Mouse (Mus musculus): ENCODE results near the gene Parp8. TPM values are rescaled to one million over a fixed set of nuclear protein-coding genes. Genes with fewer than 3 reads are reported as not detected.

The Parp8 gene
- polyA plus RNA-seq, 2 experiments: 2.0 to 3.2 TPM

DNA sequence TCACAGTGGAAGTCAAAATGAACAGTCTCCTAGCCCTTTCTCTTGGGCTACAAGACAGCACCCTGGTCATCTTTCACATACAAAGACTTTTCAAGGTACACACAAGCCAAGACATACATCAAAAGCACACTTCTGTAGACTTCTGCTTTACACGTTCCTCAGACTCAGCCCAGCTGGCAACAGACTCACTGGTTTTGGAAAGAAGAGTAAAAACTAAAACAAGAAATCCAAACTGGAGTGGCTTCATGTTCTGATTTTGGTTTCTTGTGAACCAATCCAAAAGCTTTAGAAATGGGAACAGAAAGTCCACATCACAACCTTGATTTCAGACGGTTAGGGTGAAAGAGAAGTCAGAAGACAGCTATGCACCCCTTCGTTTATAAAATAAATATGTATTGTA is 67.8 kb downstream of the Parp8 start:
- no peak for ATAC-seq (ENCODE audit: insufficient read depth)
- no peaks in the 10 kb centered on the region for H3K9me3 ChIP-seq (ENCODE audit: control insufficient read depth, low read length)
- H3K36me3 ChIP-seq (replicated peaks; ENCODE audit: control insufficient read depth, insufficient read depth, low read depth): no peaks in the 10 kb centered on the region
- no peak overlapping the region for H3K27ac ChIP-seq
- no peak overlapping the region for H3K4me2 ChIP-seq (ENCODE audit: low read depth)
- H3K4me3 ChIP-seq (ENCODE audit: insufficient read depth in 1 of 2, low read depth in 2 of 2, low read length in 2 of 2): no peak overlapping the region
- H3K4me1 ChIP-seq (replicated peaks; ENCODE audit: control insufficient read depth in 2 of 2, insufficient read depth in 2 of 2, low read length in 1 of 2): no peaks in the 10 kb centered on the region
- TF ChIP-seq EP300 (IDR thresholded peaks at IDR 0.05; ENCODE audit: low read depth): no peak
- no peak for TF ChIP-seq CTCF (IDR thresholded peaks at IDR 0.05; ENCODE audit: low read depth)
- 47% methylated on average over 3 of the region's 3 CpGs for WGBS (ENCODE audit: insufficient replicate concordance)
- no peak overlapping the region for H3K9ac ChIP-seq (replicated peaks)
- DNase-seq (ENCODE audit: low read depth in 3 of 3, low spot score in 3 of 3): no peak
- H3K27me3 ChIP-seq (ENCODE audit: control insufficient read depth, insufficient read depth, low read length): no peaks in the 10 kb centered on the region

DNA sequence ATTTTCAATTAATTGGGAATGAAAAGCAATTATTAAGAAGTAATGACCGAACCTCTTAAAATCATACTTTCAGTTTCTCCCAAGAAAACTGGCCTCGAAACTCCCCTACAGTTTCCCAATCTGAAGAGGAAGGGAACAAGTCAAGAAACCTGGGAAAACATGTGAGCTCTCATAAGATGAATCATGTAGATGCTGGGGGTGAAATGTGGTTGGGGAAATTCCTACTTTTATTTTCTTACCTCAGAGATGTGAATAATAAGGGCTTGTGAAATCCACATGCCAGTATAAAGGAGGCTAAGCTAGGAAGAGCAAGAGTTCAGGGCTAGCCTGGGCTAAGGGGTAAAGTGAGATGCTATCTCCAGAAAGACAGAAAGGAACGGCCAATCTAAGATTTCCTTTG is 74.0 kb downstream of the Parp8 start:
- Histone ChIP-seq H3K4me2 (ENCODE audit: low read depth) (no peak overlapping the region), H3K4me3 (ENCODE audit: insufficient read depth in 1 of 2, low read depth in 2 of 2, low read length in 2 of 2) (no peak overlapping the region), H3K9ac (replicated peaks) (no peak overlapping the region), H3K27me3 (ENCODE audit: control insufficient read depth, insufficient read depth, low read length) (no peaks in the 10 kb centered on the region), H3K36me3 (replicated peaks; ENCODE audit: control insufficient read depth, insufficient read depth, low read depth) (no peaks in the 10 kb centered on the region), H3K27ac (no peak overlapping the region), H3K4me1 (replicated peaks; ENCODE audit: control insufficient read depth in 2 of 2, insufficient read depth in 2 of 2, low read length in 1 of 2) (no peaks in the 10 kb centered on the region), H3K9me3 (ENCODE audit: control insufficient read depth, low read length) (no peaks in the 10 kb centered on the region)
- 68% methylated on average over 3 of the region's 3 CpGs for WGBS (ENCODE audit: insufficient replicate concordance)
- TF ChIP-seq CTCF (IDR thresholded peaks at IDR 0.05; ENCODE audit: low read depth) (no peak), EP300 (IDR thresholded peaks at IDR 0.05; ENCODE audit: low read depth) (no peak)
- DNase-seq (ENCODE audit: low read depth in 3 of 3, low spot score in 3 of 3) (no peak), ATAC-seq (ENCODE audit: insufficient read depth) (no peak)

DNA sequence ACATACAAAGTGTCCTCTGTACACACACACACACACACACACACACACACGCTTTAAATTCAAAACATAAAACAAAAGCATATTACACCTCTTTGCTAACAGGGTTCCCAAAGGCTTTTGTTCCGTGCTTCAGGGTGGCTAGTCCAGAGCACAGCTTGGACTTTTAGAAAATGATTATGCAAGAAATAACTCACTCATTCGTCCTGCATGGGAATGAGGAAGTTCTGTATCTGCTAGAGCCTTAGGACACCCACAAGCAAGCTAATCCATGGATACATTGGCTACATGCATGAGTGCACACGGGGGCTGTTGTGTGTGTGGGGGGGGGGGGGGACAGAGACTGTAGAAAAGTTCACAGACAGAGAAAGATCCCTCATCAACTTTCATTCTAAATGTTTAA is 75.8 kb downstream of the Parp8 start:
- Histone ChIP-seq H3K4me1 (replicated peaks; ENCODE audit: control insufficient read depth in 2 of 2, insufficient read depth in 2 of 2, low read length in 1 of 2) (no peaks in the 10 kb centered on the region), H3K27me3 (ENCODE audit: control insufficient read depth, insufficient read depth, low read length) (no peaks in the 10 kb centered on the region), H3K4me2 (ENCODE audit: low read depth) (no peak overlapping the region), H3K27ac (no peak overlapping the region), H3K4me3 (ENCODE audit: insufficient read depth in 1 of 2, low read depth in 2 of 2, low read length in 2 of 2) (no peak overlapping the region), H3K9ac (replicated peaks) (no peak overlapping the region), H3K9me3 (ENCODE audit: control insufficient read depth, low read length) (no peaks in the 10 kb centered on the region), H3K36me3 (replicated peaks; ENCODE audit: control insufficient read depth, insufficient read depth, low read depth) (no peaks in the 10 kb centered on the region)
- WGBS (ENCODE audit: insufficient replicate concordance): 27% methylated on average over 4 of the region's 4 CpGs
- ATAC-seq (ENCODE audit: insufficient read depth): no peak
- no peak for TF ChIP-seq CTCF (IDR thresholded peaks at IDR 0.05; ENCODE audit: low read depth)
- TF ChIP-seq EP300 (IDR thresholded peaks at IDR 0.05; ENCODE audit: low read depth): no peak
- no peak for DNase-seq (ENCODE audit: low read depth in 3 of 3, low spot score in 3 of 3)

DNA sequence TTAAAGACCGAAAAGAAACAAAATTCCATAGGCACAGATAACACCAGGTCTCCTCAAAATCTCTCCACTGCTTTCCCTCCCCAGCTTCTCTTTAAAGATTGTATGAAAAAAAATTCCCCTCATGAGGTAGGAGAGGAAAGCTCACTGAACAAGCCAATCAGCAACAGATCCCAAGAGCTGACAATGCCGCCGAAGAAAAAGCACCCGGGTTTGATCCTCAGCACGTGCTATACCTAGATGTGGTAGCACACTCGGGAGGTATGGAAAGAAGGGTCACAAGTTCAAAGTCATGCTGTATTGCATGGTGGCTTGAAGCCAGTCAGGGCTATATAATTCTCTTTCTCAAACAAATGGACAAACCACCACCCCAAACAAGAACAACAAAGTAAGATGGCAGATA is 76.3 kb downstream of the Parp8 start:
- no peak for ATAC-seq (ENCODE audit: insufficient read depth)
- 75% methylated on average over 6 of the region's 6 CpGs for WGBS (ENCODE audit: insufficient replicate concordance)
- no peak overlapping the region for H3K27ac ChIP-seq
- no peak overlapping the region for H3K4me2 ChIP-seq (ENCODE audit: low read depth)
- TF ChIP-seq CTCF (IDR thresholded peaks at IDR 0.05; ENCODE audit: low read depth) (no peak), EP300 (IDR thresholded peaks at IDR 0.05; ENCODE audit: low read depth) (no peak)
- H3K4me1 ChIP-seq (replicated peaks; ENCODE audit: control insufficient read depth in 2 of 2, insufficient read depth in 2 of 2, low read length in 1 of 2): no peaks in the 10 kb centered on the region
- no peak overlapping the region for H3K9ac ChIP-seq (replicated peaks)
- DNase-seq (ENCODE audit: low read depth in 3 of 3, low spot score in 3 of 3): no peak
- no peaks in the 10 kb centered on the region for H3K9me3 ChIP-seq (ENCODE audit: control insufficient read depth, low read length)
- H3K4me3 ChIP-seq (ENCODE audit: insufficient read depth in 1 of 2, low read depth in 2 of 2, low read length in 2 of 2): no peak overlapping the region
- H3K36me3 ChIP-seq (replicated peaks; ENCODE audit: control insufficient read depth, insufficient read depth, low read depth): no peaks in the 10 kb centered on the region
- no peaks in the 10 kb centered on the region for H3K27me3 ChIP-seq (ENCODE audit: control insufficient read depth, insufficient read depth, low read length)

DNA sequence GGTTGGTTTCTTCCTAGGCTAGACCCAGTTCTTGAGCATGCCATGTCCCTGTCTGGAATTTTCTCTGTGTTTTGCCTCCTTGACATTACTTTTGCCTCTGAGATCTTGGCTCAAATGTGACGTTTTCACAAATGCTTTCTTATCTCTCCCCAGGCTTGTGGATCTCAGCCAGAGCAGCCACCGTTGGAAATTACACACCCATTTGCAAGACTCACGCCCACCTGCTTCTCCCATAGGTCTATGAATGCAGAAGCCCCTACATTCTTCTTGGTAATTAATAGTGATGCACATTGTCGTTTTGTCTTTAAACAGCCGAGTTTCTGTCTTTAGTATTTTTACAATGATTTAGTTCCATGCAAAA is 77.1 kb downstream of the Parp8 start:
- TF ChIP-seq EP300 (IDR thresholded peaks at IDR 0.05; ENCODE audit: low read depth): no peak
- TF ChIP-seq CTCF (IDR thresholded peaks at IDR 0.05; ENCODE audit: low read depth): no peak
- H3K27me3 ChIP-seq (ENCODE audit: control insufficient read depth, insufficient read depth, low read length): no peaks in the 10 kb centered on the region
- ATAC-seq (ENCODE audit: insufficient read depth) (no peak), DNase-seq (ENCODE audit: low read depth in 3 of 3, low spot score in 3 of 3) (no peak)
- no peak overlapping the region for H3K4me2 ChIP-seq (ENCODE audit: low read depth)
- WGBS (ENCODE audit: insufficient replicate concordance): 26% methylated on average over 5 of the region's 5 CpGs
- H3K4me3 ChIP-seq (ENCODE audit: insufficient read depth in 1 of 2, low read depth in 2 of 2, low read length in 2 of 2): no peak overlapping the region
- H3K36me3 ChIP-seq (replicated peaks; ENCODE audit: control insufficient read depth, insufficient read depth, low read depth): no peaks in the 10 kb centered on the region
- H3K9ac ChIP-seq (replicated peaks): no peak overlapping the region
- H3K4me1 ChIP-seq (replicated peaks; ENCODE audit: control insufficient read depth in 2 of 2, insufficient read depth in 2 of 2, low read length in 1 of 2): no peaks in the 10 kb centered on the region
- H3K9me3 ChIP-seq (ENCODE audit: control insufficient read depth, low read length): no peaks in the 10 kb centered on the region
- H3K27ac ChIP-seq: no peak overlapping the region
